Mouse (Mus musculus): ENCODE results near the gene Dnah3. TPM values are rescaled to one million over a fixed set of nuclear protein-coding genes. Genes with fewer than 3 reads are reported as not detected.

Dnah3 gene
- polyA plus RNA-seq (2012; ENCODE audit: low replicate concordance), result not detected in 2 replicates

DNA sequence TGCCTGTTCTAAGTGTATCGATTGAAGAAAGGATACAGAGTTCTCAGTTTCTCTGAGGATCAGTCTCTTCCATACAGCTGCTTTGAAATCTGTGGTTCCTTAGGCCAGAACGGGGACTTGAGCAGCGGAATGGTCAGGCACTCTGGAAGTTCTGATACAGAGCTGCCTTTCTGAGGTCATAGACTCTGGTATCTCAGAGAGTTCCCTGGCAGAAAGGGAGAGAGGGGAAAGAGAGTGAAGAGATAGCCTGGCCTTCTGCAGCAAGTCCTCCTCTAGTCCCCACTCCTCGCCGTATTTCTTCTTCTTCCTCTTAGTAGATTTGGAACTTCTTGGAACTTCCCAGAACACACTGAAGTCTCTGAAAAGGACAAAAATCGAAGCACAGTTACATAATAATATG is at the start of gene Dnah3:
TSS of gene Dnah3 (minus strand) at position 101 of the 400 bp plus-strand sequence.

DNA sequence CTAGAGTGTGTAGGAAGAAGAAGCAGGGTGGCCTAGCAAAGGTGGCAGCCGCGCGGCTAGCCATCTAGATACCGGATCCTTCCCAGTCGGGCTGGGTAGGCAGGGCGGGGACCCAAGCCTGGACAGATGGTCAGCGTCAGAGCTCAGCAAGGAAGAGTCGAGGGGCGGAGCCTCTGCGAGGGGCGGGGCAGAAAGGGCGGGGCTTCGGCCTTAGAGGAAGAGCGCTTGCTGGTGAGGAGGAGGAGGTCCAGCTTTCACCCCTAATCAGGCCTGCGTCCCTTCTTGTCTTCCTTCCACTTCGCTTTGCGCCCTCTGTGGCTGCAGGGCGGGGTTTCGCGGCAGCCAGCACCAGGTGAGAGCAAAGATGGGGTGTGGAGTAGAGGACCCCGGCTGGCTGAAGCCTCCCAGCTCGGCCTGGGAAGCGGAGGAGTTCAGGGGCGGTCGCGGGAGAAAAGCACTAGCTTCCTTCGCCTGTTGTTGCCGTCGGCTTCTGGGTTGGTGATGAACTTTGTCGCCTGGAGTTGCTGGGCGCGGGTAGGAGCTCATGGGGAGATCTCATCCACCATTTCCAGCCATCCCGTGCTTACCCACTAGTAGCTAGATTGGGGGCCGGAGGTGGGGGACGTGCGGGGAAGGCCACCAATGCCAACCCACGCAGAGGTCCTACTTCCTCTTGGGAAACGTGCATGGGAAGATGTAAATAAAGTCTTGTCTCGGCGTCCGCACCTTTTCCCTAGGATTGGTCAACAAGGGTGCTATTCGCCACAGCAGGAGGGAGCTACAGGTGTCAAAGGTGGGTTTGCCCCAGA is 7.3 kb upstream of the Dnah3 start, which contains the start of gene Tmem159:
TSS of gene Tmem159 (plus strand) at position 190 of the 809 bp plus-strand sequence.

DNA sequence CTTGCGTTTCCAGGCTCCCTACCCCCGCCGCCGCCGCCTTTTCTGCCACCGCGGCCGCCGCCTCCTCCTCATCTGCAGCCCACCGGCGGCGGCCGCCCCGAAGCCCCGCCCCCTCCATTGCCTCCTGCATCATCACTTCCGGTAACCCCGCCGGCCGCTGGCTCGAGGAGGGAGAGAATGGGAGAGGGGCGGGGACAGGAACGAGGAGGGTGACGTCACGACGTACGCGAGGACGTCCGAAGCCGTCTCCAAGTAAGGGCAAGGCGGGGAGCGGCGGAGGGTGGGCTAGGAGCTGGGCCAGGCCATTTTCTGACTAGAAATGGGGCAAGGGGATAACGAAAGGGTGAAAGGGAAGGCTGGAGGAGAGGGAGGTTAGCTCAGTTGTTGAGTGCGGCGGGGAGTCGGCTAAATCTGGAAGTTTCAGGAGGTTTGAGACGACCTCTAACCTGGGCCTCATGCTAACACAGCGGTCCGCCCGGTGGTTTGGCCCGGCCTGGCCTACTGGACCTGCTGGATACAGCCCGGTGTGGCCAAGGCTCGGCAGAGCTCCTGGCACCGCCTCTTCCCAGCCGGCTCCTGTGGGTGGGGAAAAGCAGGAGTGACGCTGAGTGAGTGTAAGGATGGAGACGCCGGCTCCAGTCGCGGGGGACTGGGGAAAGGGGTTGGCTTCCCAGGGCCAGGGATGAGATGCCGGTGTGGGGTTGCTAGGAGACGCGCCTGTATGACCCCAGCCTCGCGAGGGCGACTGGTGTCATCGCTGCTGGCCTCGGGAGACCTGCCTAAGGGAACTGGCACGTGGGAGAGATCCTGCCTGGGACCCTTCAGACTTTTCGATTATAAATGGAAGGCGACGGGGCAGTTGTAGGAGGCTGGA is 199.2 kb downstream of the Dnah3 start, which contains the start of the genes Lyrm1 and Dcun1d3:
TSS of gene Lyrm1 (plus strand) at position 223 of the 874 bp plus-strand sequence.
TSS of gene Dcun1d3 (minus strand) at position 660 of the 874 bp plus-strand sequence.

Other genes with a start within 250 kb of the Dnah3 start
- 1.1 and 1.5 TPM in 2 replicates for gene Lyrm1, start 199.4 kb downstream of the Dnah3 start, polyA plus RNA-seq (2012; ENCODE audit: low replicate concordance)
- gene Dcun1d3, start 199.0 kb downstream of the Dnah3 start, polyA plus RNA-seq (2012; ENCODE audit: low replicate concordance), result 3.8 and 7.8 TPM in 2 replicates
- 1.2 and 2.2 TPM in 2 replicates for gene Tmem159, start 7.1 kb upstream of the Dnah3 start, polyA plus RNA-seq (2012; ENCODE audit: low replicate concordance)
- not detected in 2 replicates for gene Zp2, start 50.0 kb upstream of the Dnah3 start, polyA plus RNA-seq (2012; ENCODE audit: low replicate concordance)
- gene Anks4b, start 78.6 kb upstream of the Dnah3 start, polyA plus RNA-seq (2012; ENCODE audit: low replicate concordance), result not detected in 2 replicates
- gene Crym, start 106.8 kb upstream of the Dnah3 start, polyA plus RNA-seq (2012; ENCODE audit: low replicate concordance), result 0.20 TPM in 1 of 2 replicates, not detected in the other
- gene Abca14, start 108.7 kb upstream of the Dnah3 start, polyA plus RNA-seq (2012; ENCODE audit: low replicate concordance), result not detected in 2 replicates
- not detected in 2 replicates for gene Abca15, start 233.4 kb upstream of the Dnah3 start, polyA plus RNA-seq (2012; ENCODE audit: low replicate concordance)

Data from hematopoietic multipotent progenitor cell, adult 10-12 weeks (in vitro differentiated cells).